Mouse (Mus musculus) retina, adult 2 months (tissue): ENCODE data around the gene Ccr1l1.
"Not testable (repeated sequence)": the region's sequence is repeated elsewhere in the genome, so short reads cannot be mapped to it uniquely, and the experiment has no call there.

Experiments used
- DNase-seq: peaks from one replicate; pipeline ENCODE4 v3.0.0-alpha.2; 2012; ENCODE audit warnings: low read depth, low spot score

The Ccr1l1 gene

GRCm38 (mm10) chr9:123978308-123978707 is at the start of gene Ccr1l1:
Ccr1l1 (minus strand) TSS chr9:123978408.
- DNase-seq = no peak

- no peak for DNase-seq
Observed at GRCm38 (mm10) chr9:124021672-124022071, 43.5 kb upstream of the Ccr1l1 start, which contains the start of gene Ccr3. Ccr3 (plus strand) TSS chr9:124021972.

GRCm38 (mm10) chr9:124019887-124020286 is 41.7 kb upstream of the Ccr1l1 start:
- no peak for DNase-seq

- DNase-seq = no peak
Observed at GRCm38 (mm10) chr9:124016048-124016447, 37.8 kb upstream of the Ccr1l1 start.

DNA sequence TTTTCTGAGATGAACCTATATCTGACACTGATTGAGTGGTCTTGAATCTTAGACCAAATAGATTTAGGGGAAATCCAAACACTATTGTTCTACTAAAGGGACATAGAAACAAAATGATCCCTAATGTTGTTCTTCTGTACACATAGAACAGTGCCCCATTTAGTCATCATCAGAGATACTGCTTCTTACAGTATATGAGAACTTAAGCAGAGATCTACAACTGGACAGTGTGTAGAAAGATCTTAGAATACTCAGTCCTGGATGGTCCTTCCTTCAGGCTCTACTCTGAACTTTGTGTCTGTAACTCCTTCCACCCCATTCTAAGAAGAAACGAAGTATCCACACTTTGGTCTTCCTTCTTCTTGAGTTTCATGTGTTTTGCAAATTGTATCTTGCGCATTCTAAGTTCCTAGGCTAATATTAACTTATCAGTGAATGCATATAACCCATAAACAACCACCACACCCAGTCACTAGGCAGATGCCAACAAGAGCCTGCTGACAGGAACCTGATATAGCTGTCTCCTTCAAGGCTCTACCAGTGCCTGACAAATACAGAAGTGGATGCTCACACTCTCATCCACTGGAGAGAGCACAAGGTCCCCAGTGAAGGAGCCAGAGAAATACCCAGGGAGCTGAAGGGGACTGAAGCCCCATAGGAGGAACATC is 36.9 kb upstream of the Ccr1l1 start:
- no peak for DNase-seq

GRCm38 (mm10) chr9:124013270-124013669 is 35.1 kb upstream of the Ccr1l1 start:
- DNase-seq = no peak

GRCm38 (mm10) chr9:124012691-124013090 is 34.5 kb upstream of the Ccr1l1 start:
- no peak for DNase-seq

- no peak for DNase-seq
Observed at GRCm38 (mm10) chr9:123999784-124000183, 21.6 kb upstream of the Ccr1l1 start.

GRCm38 (mm10) chr9:123997719-123998118 is 19.5 kb upstream of the Ccr1l1 start:
- DNase-seq = no peak

DNA sequence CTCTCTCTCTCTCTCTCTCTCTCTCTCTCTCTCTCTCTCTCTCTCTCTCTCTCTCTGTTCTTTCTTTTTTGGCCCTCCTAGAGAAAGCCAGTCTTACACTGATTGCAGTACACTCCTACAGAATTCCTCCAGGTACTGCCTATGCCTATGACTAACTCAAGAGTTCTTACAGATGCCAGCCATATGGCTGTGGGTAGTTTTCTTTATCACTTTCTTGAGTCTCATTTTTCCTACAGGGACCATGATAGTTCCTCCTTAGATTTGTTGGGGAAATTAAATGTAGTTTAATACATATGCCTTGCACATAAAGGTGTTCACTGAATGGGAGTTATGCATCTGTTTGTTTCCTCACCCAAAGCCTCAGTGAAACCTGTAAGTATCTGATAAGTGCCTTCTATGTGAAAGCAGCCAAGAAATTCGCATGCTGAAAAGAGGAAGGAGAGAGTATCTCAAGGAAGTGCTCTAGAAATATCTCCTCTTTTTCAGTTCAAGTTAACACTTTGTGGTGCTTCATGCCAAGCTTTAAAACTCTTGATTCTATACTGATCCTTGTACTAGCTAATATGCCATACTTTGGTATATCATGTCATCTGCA is 13.2 kb upstream of the Ccr1l1 start:
- no peak for DNase-seq

DNA sequence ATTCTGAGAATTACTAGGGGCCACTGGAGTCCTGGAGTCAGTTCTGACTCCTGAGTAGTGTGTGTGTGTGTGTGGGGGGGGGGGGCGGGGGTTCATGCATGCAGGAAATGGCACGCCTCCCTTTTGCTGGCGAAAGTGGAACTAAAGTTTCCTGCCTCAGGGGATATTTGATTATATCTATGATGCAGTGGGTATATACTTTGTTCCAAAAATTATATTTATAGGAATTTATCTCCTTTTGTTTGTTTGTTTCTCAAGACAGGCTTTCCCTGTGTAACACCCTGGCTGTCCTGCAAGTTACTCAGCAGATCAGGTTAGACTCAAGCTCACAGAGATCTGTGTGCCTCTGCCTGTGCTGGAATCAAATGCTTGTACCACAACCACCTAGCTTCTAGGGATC is 11.5 kb upstream of the Ccr1l1 start:
- DNase-seq = no peak

DNA sequence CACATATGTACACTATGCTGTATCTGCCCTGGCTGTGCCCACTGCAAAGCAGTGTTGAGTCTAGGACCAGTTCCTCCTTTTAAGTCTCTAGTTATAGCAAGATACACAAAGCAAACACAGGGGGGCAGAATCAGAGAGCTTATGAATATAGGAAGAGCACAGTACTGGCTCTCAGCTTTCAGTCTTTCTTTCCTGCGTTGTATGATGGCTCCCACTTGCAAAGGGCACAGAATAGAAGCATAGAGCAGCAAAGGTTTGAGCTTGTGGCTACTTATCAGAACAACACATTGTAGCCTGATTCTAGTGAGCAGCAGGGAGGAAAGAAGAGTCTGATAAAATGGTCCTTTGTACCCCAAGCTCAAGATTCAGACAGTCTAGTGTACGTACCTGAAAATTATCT is 8.0 kb upstream of the Ccr1l1 start:
- DNase-seq = no peak

DNA sequence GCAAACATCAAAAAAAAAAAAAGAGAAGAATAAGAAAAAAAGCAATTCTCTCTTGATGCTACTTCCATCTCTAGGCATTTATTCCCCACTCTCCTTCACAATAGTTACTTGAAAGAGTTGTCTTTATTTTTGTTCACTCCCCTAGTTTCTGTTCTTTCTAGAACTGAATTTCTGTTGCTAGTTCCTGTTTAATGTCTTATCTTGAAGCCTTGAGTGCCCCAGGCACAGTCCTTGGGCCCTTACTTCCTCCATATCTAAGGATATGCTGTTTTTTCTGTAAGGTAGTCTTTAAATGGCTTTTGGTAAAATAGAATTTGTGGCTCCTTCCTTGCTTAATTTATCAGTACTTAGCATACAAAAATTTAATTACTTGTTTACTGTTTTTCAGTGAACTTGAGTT is 6.7 kb upstream of the Ccr1l1 start:
- DNase-seq = no peak

DNA sequence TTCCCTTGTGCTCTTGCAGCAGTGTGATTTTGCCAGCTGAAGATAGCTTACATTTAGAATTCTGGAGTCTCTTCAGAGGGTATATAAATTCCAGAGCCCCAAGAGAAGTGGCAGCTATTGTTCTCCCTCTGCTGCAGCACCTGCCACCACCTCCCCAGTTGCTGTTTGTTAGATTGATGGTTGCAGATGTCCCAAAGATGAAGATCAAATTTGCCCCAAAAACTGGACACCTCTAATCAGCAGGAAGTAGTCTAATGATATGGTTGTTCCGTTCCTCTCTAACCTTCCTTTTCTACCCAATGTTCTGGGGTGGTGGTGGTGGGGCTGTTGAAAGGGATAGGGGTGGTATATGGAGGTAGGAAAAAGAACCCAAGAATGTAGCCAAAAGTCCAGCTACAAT is 4.5 kb upstream of the Ccr1l1 start:
- DNase-seq = no peak

- no peak for DNase-seq
Observed at GRCm38 (mm10) chr9:123981909-123982308, 3.7 kb upstream of the Ccr1l1 start.

DNA sequence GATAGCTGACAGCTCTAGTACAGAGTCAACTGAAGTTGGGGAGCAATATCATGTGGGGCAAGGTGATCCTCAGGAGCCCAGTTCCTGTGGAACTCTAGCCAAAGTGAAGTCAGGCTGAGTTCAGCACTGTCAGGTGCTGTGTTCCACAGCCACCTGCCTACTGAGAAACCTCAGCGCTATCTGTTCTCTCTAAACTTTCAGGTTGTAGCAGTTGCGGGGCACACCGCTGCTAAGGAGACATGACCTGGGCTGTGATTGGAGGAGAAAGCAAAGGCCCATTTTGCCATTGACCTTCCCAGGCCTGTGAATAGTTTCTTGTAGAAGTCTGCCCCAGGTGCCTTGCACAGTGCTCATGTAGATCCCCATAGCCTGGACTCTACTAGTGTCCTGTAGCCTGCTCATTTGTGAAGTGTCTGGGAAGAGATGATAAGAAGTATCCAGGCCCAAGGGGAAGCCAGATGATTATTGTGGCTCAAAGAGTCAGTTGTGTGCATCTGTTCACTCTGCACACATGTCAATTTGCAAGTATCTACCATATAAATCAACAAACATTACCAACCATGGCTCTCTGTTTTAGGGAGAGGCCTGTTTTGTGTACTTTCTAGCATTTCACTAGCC is 2.8 kb upstream of the Ccr1l1 start:
- DNase-seq = not testable (repeated sequence)

- DNase-seq = no peak
Observed at GRCm38 (mm10) chr9:123976876-123977663, 1.1 kb downstream of the Ccr1l1 start.

DNA sequence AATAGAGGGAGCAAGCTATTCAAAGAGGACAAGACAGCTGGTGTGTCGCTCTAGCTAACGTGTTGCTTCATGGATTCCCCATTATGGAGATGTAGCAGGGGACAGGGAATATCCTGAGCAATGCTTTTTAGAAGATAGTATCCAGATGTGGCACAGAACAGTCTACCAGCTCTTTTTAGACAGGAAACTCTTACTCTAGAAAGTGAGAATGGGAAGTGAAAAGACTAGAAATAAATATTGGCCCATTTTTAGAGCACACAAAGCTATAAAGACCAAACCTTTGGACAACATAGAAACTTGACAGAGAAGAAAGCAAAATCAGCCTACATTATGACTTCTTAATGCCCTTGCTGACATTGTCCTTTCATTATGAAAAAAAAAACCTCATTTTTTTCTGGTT is 2.6 kb downstream of the Ccr1l1 start:
- DNase-seq = no peak

GRCm38 (mm10) chr9:123968290-123968912 is 9.8 kb downstream of the Ccr1l1 start, which contains the start of gene Ccr1:
Ccr1 (minus strand) TSS chr9:123968692.
- no peak for DNase-seq

- not testable (repeated sequence) for DNase-seq
Observed at GRCm38 (mm10) chr9:123966858-123967495, 11.2 kb downstream of the Ccr1l1 start.

DNA sequence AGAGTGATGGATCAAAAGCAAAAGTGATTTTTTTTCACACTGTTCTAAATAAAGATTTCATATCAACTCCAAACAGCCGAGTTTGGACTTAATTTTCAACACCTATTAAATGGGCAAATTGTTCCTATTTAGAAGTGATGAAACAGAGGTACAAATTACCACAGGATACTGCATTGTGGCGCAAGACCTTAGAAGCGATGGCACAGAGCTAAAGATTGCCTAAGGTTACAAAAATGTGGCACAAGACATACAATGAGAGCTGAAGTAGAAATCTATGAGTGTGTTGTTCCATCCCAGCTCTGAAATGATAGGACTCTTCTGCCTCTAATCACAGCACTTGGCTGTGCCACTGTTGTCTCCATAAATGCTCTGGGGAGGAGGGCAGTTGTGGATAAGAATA is 13.4 kb downstream of the Ccr1l1 start:
- no peak for DNase-seq
